Mouse (Mus musculus) embryonic facial prominence, embryonic 11.5 days (tissue): ENCODE data around the gene Plekha8. TPM values are rescaled to one million over a fixed set of nuclear protein-coding genes. Genes with fewer than 3 reads are reported as not detected.

Experiments
- ATAC-seq: fragments of 200-750 bp; cut with Nextera tagmentation; replicated peaks from 2 replicates; pipeline ENCODE4 v1.8.0; 2017; ENCODE audit warnings: low read depth; ENCODE audit not compliant: insufficient number of reproducible peaks, low FRiP score, low TSS enrichment
- DNase-seq: peaks from one replicate; pipeline ENCODE4 v3.0.0-alpha.2; 2015; ENCODE audit warnings: low spot score
- H3K27ac ChIP-seq: fragments of 300-500 bp; sonication (generic); replicated peaks from 2 replicates; pipeline ENCODE4 v1.5.1; 2014; ENCODE audit warnings: mild to moderate bottlenecking, low read depth, low read length, control low read depth
- H3K27me3 ChIP-seq: fragments of 300-500 bp; sonication (generic); 2 replicates; pipeline ENCODE4 v1.6.1; 2014; ENCODE audit warnings: mild to moderate bottlenecking, low read length, moderate library complexity, mixed read lengths; ENCODE audit not compliant: control insufficient read depth, insufficient read depth
- H3K36me3 ChIP-seq: fragments of 300-500 bp; sonication (generic); replicated peaks from 2 replicates; pipeline ENCODE4 v1.6.1; 2014; ENCODE audit warnings: low read depth, mild to moderate bottlenecking, low read length, moderate library complexity, mixed read lengths; ENCODE audit not compliant: control insufficient read depth, insufficient read depth
- H3K4me1 ChIP-seq: fragments of 300-500 bp; sonication (generic); 2 replicates; pipeline ENCODE4 v1.6.1; 2014; ENCODE audit warnings: low read length, mixed read lengths; ENCODE audit not compliant: control insufficient read depth, insufficient read depth
- H3K4me2 ChIP-seq: fragments of 300-500 bp; sonication (generic); 2 replicates; pipeline ENCODE4 v1.6.1; 2014; ENCODE audit warnings: low read depth, mild to moderate bottlenecking, control low read depth, low read length, moderate library complexity
- H3K4me3 ChIP-seq: fragments of 300-500 bp; sonication (generic); 2 replicates; pipeline ENCODE4 v1.5.1; 2014; ENCODE audit warnings: low read depth, low read length, control low read depth
- H3K9ac ChIP-seq: fragments of 300-500 bp; sonication (generic); replicated peaks from 2 replicates; pipeline ENCODE4 v1.6.1; 2014; ENCODE audit warnings: mild to moderate bottlenecking, control low read depth, low read length
- H3K9me3 ChIP-seq: fragments of 300-500 bp; sonication (generic); replicated peaks from 2 replicates; pipeline ENCODE4 v1.6.1; 2016; ENCODE audit warnings: mild to moderate bottlenecking, low read length, inconsistent platforms, mixed read lengths; ENCODE audit not compliant: control insufficient read depth
- WGBS: fragments of 180-500 bp; shearing (Covaris S2); extraction: QIAGEN DNeasy Blood & Tissue Kit; methylation state at CpG from one replicate; pipeline ENCODE4 v1.1.7; 2014; 5-methylcytosine and 5-hydroxymethylcytosine counted together
- polyA plus RNA-seq: library from polyadenylated mRNA; unstranded; fragments of >200 nt; fragmentation: Nextera tagmentation; extraction: Ambion mirVana; gene quantifications from 2 replicates; pipeline ENCODE4 v1.2.1, GENCODE M21; 2014

Gene Plekha8
- polyA plus RNA-seq, 1 experiment from 2014 or later = 24.7 TPM

DNA sequence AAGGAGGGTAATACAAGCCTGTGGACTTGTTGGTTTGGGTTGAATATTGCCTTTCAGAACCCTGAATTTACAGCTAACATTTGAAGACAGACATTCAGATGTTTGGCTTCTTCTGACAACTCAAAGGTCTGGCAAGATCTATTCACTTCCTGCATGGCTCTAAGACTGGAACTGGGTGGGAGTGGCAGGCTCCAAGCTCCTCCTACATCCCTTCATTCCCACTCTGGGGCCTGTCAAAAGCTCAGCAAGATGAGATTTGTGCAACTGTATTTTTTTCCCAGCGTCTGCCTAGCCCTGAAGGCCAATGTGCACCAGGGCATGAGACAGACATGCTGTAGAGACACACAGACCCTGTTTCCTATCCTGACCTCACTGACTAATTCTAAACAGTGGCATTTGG is 39.1 kb upstream of the Plekha8 start:
- no peak overlapping the region for H3K4me2 ChIP-seq
- WGBS = 66% methylated on average over 1 of the region's 1 CpGs
- no peaks in the 10 kb centered on the region for H3K36me3 ChIP-seq
- no peak overlapping the region for H3K9ac ChIP-seq
- ATAC-seq (no peak), DNase-seq (no peak)
- no peak overlapping the region for H3K4me3 ChIP-seq
- H3K27me3 ChIP-seq = no peaks in the 10 kb centered on the region
- no peaks in the 10 kb centered on the region for H3K4me1 ChIP-seq
- no peak overlapping the region for H3K27ac ChIP-seq
- no peaks in the 10 kb centered on the region for H3K9me3 ChIP-seq

- H3K4me2 ChIP-seq = no peak overlapping the region
- no peak overlapping the region for H3K27ac ChIP-seq
- no peaks in the 10 kb centered on the region for H3K36me3 ChIP-seq
- DNase-seq = no peak
- no peak overlapping the region for H3K4me3 ChIP-seq
- H3K9me3 ChIP-seq = no peaks in the 10 kb centered on the region
- ATAC-seq = no peak
- no peaks in the 10 kb centered on the region for H3K27me3 ChIP-seq
- no peak overlapping the region for H3K9ac ChIP-seq
- no peaks in the 10 kb centered on the region for H3K4me1 ChIP-seq
- 91% methylated on average over 7 of the region's 7 CpGs for WGBS
These were observed 37.2 kb upstream of the Plekha8 start for GRCm38 (mm10) chr6:54557671-54558070.

DNA sequence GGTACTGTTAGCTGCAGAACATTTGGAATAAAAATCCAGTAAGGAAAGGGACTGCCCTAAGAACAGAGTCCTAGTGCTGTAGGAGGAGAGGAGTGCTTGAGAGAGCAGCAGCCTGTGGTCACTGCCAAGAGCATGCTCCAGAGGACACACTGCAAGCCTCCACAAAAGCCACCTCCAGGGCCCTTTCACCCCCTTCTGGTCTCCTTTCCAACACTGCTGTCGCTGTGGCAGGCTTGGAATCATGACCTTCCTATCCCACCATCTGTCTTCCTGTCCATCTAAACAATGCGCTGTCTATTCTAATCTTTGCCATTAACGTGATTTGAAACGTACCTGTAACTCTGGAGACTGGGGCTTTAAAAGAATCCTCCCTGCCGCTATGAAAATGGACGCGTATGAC is 36.4 kb upstream of the Plekha8 start:
- 72% methylated on average over 7 of the region's 7 CpGs for WGBS
- Histone ChIP-seq H3K27ac (no peak overlapping the region), H3K4me2 (no peak overlapping the region), H3K9ac (no peak overlapping the region), H3K4me3 (no peak overlapping the region), H3K4me1 (no peaks in the 10 kb centered on the region), H3K9me3 (no peaks in the 10 kb centered on the region), H3K27me3 (no peaks in the 10 kb centered on the region), H3K36me3 (no peaks in the 10 kb centered on the region)
- ATAC-seq = no peak
- no peak for DNase-seq

GRCm38 (mm10) chr6:54562018-54562809 is 32.7 kb upstream of the Plekha8 start:
- Histone ChIP-seq H3K36me3 (no peaks in the 10 kb centered on the region), H3K9me3 (no peaks in the 10 kb centered on the region), H3K4me1 (no peaks in the 10 kb centered on the region), H3K27me3 (no peaks in the 10 kb centered on the region), H3K9ac (no peak overlapping the region), H3K4me3 (no peak overlapping the region), H3K4me2 (no peak overlapping the region), H3K27ac (no peak overlapping the region)
- ATAC-seq (no peak), DNase-seq (no peak)
- 67% methylated on average over 17 of the region's 17 CpGs for WGBS

- H3K4me2 ChIP-seq = no peak overlapping the region
- H3K9ac ChIP-seq = no peak overlapping the region
- no peaks in the 10 kb centered on the region for H3K4me1 ChIP-seq
- no peaks in the 10 kb centered on the region for H3K36me3 ChIP-seq
- 90% methylated on average over 4 of the region's 4 CpGs for WGBS
- DNase-seq (no peak), ATAC-seq (no peak)
- H3K27me3 ChIP-seq = no peaks in the 10 kb centered on the region
- H3K9me3 ChIP-seq = no peaks in the 10 kb centered on the region
- no peak overlapping the region for H3K27ac ChIP-seq
- no peak overlapping the region for H3K4me3 ChIP-seq
These were observed 31.4 kb upstream of the Plekha8 start for GRCm38 (mm10) chr6:54563561-54563960.

DNA sequence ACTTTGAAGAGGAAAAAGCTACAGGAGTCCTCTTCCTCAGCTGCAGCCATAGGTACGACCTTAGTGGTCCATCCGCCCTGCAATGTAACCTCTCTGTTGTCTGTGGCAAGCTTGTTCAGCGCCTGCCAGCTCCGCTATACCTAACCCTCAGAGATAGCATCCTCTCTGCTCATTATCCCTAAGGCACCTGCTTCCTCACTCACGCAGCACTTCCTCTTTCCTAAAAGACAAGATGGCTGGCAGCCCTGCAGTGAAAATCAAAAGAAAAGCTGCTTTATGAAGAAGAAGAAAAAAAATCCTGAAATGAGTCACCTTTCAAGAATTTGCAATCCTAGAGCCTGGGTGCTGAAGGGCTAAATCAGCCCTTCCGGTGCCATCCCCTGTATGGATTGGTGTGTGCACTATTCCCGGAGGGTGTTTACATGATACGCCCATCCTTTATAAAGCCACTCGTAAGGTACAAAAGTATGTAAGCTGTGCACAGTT is 30.4 kb upstream of the Plekha8 start:
- no peak overlapping the region for H3K9ac ChIP-seq
- no peak overlapping the region for H3K4me2 ChIP-seq
- H3K9me3 ChIP-seq = no peaks in the 10 kb centered on the region
- H3K4me3 ChIP-seq = no peak overlapping the region
- DNase-seq = no peak
- 0 out of 2 replicates have a peak overlapping the region, but pooled peaks have one; percentile 8 for H3K27ac ChIP-seq
- no peaks in the 10 kb centered on the region for H3K27me3 ChIP-seq
- H3K36me3 ChIP-seq = no peaks in the 10 kb centered on the region
- no peaks in the 10 kb centered on the region; the same call in 1 of the 2 replicates for H3K4me1 ChIP-seq
- WGBS = 63% methylated on average over 9 of the region's 9 CpGs
- ATAC-seq = no peak

GRCm38 (mm10) chr6:54565012-54565411 is 29.9 kb upstream of the Plekha8 start:
- Histone ChIP-seq H3K9ac (no peak overlapping the region), H3K4me2 (no peak overlapping the region; the same call in 1 of the 2 replicates), H3K4me1 (no peaks in the 10 kb centered on the region; the same call in 1 of the 2 replicates), H3K27ac (0 out of 2 replicates have a peak overlapping the region, but pooled peaks have one; percentile 8), H3K27me3 (no peaks in the 10 kb centered on the region), H3K36me3 (no peaks in the 10 kb centered on the region), H3K9me3 (no peaks in the 10 kb centered on the region), H3K4me3 (no peak overlapping the region)
- no peak; the same call in 1 of the 2 replicates for ATAC-seq
- WGBS = 10% methylated on average over 3 of the region's 3 CpGs
- DNase-seq = peak; percentile 58
